Mouse (Mus musculus): ENCODE data around the gene Gm49384. TPM values are rescaled to one million over a fixed set of nuclear protein-coding genes. Genes with fewer than 3 reads are reported as not detected.

Gm49384 gene
- polyA plus RNA-seq (2015; fragmentation: Nextera tagmentation; extraction: Ambion mirVana), result 14.2 and 20.8 TPM in 2 replicates

DNA sequence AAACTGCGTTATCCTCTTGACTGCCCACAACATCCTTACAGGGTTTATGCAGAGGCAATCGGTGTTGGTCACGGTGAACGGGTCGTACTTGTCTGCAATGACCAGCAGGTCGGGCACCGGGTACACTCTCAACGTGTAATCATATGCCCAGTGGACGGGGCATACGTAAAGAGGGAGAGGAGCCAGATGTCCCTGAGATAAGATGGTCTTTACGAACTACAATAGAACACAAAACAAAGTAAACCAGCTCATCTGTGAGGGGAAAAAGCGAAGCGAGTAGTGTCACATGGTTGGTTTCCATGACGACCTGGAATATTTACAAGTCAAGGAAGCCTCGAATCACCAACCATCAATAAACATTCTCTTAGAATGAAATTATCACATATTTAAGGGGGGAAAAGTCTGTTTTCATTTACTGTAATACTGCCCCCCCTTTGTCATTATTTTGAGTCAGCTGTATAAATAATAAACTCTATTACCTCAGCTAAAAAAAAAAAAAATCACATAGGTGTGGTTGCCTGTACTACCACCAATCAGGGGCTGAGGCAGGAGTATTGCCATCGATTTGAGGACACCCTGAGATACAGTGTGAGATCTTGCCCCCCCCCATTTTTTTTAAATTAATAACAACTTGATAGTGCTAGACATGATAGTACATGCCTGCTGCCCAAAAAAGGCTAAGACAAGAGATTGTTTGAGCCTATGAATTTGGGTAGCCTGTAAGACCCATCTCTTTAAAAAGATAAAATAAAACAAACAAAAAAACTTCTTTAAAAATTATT, at the start of gene Gm49384:
Gene Gm49384 (minus strand): TSS at position 216 of the 782 bp plus-strand sequence.
- 85% methylated on average over 16 of the region's 16 CpGs for WGBS
- H3K4me2 ChIP-seq, result no peak within 1 kb of the TSS
- no peaks in the 10 kb centered on the region for H3K9me3 ChIP-seq
- no peak within 1 kb of the TSS for H3K27ac ChIP-seq (replicated peaks)
- no peak within 1 kb of the TSS for H3K4me3 ChIP-seq
- no peak for ATAC-seq (ENCODE audit: extremely low read depth, insufficient number of reproducible peaks, low FRiP score, low TSS enrichment)
- H3K27me3 ChIP-seq (replicated peaks), result no peaks in the 10 kb centered on the region
- peaks cover 77% of the 10 kb centered on the region for H3K36me3 ChIP-seq
- no peak within 1 kb of the TSS for H3K9ac ChIP-seq
- H3K4me1 ChIP-seq, result peaks cover 5% of the 10 kb centered on the region

DNA sequence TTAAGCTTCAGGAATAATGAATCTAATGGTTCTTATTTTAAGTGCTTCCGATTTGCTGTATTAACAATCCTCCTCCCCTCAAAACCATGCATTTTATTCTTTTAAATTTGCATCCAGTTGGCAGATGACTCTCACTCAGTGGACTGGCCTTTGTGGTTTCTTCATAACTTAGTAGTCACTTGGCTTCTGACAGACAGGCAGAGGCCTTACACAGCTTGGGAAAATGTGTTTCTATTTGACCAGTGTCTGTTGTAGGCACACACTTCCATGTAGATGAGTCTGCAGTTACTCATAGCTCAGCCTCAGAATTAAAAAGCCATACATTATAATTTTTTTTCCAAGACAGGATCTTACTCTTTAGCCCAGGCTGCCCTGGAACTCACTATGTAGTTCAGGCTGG, 49.7 kb upstream of the Gm49384 start:
- no peak overlapping the region for H3K4me3 ChIP-seq
- H3K27ac ChIP-seq (replicated peaks), result no peak overlapping the region
- no peaks in the 10 kb centered on the region for H3K27me3 ChIP-seq (replicated peaks)
- H3K4me2 ChIP-seq, result no peak overlapping the region
- H3K9ac ChIP-seq, result no peak overlapping the region
- H3K36me3 ChIP-seq, result peaks cover 4% of the 10 kb centered on the region; the same call in 1 of the 2 replicates
- H3K9me3 ChIP-seq, result no peaks in the 10 kb centered on the region
- WGBS, result 76% methylated on average over 1 of the region's 1 CpGs
- ATAC-seq (ENCODE audit: extremely low read depth, insufficient number of reproducible peaks, low FRiP score, low TSS enrichment), result no peak
- H3K4me1 ChIP-seq, result no peaks in the 10 kb centered on the region

- no peak overlapping the region for H3K4me3 ChIP-seq
- no peaks in the 10 kb centered on the region for H3K27me3 ChIP-seq (replicated peaks)
- no peak for ATAC-seq (ENCODE audit: extremely low read depth, insufficient number of reproducible peaks, low FRiP score, low TSS enrichment)
- no peak overlapping the region for H3K4me2 ChIP-seq
- H3K36me3 ChIP-seq, result 0 out of 2 replicates have a peak, but pooled peaks cover 4% of the 10 kb centered on the region
- 53% methylated on average over 8 of the region's 8 CpGs for WGBS
- no peak overlapping the region for H3K27ac ChIP-seq (replicated peaks)
- no peaks in the 10 kb centered on the region for H3K4me1 ChIP-seq
- H3K9ac ChIP-seq, result no peak overlapping the region
- no peaks in the 10 kb centered on the region for H3K9me3 ChIP-seq
Observed at GRCm38 (mm10) chr12:69250756-69251155, 46.7 kb upstream of the Gm49384 start.

DNA sequence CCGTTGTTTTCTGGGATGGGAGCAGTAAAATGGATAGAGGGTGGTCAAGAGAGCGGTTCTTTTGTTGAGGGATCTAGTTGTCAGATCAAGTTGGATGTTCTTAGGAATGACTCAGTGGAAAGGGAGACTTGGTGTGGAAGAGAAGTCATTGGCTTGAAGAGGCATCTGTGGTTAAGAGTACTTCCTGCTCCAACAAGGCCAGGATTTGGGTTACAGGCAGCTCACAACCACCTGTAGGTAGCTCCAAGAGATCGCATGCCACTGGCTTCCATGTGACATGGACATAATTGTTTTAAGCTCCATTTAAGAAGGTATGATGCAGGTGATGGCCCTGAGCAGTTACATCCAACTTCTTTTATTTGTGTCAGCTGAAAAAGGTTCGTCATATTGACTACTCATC, 45.7 kb upstream of the Gm49384 start:
- no peaks in the 10 kb centered on the region for H3K4me1 ChIP-seq
- no peak for ATAC-seq (ENCODE audit: extremely low read depth, insufficient number of reproducible peaks, low FRiP score, low TSS enrichment)
- WGBS, result 83% methylated on average over 4 of the region's 4 CpGs
- H3K4me2 ChIP-seq, result no peak overlapping the region
- H3K4me3 ChIP-seq, result no peak overlapping the region
- 0 out of 2 replicates have a peak, but pooled peaks cover 4% of the 10 kb centered on the region for H3K36me3 ChIP-seq
- no peaks in the 10 kb centered on the region for H3K9me3 ChIP-seq
- H3K27me3 ChIP-seq (replicated peaks), result no peaks in the 10 kb centered on the region
- H3K27ac ChIP-seq (replicated peaks), result no peak overlapping the region
- no peak overlapping the region for H3K9ac ChIP-seq

GRCm38 (mm10) chr12:69241771-69242431, 37.8 kb upstream of the Gm49384 start:
- Histone ChIP-seq H3K9ac (peak overlapping the region; percentile 91), H3K27ac (replicated peaks) (peak overlapping the region; percentile 84), H3K4me3 (peak overlapping the region; percentile 80), H3K4me1 (peaks cover 15% of the 10 kb centered on the region), H3K4me2 (peak overlapping the region; percentile 77), H3K27me3 (replicated peaks) (no peaks in the 10 kb centered on the region), H3K9me3 (no peaks in the 10 kb centered on the region), H3K36me3 (no peaks in the 10 kb centered on the region)
- ATAC-seq (ENCODE audit: extremely low read depth, insufficient number of reproducible peaks, low FRiP score, low TSS enrichment), result peak; percentile 74
- under 1% methylated on average over 63 of the region's 64 CpGs for WGBS

DNA sequence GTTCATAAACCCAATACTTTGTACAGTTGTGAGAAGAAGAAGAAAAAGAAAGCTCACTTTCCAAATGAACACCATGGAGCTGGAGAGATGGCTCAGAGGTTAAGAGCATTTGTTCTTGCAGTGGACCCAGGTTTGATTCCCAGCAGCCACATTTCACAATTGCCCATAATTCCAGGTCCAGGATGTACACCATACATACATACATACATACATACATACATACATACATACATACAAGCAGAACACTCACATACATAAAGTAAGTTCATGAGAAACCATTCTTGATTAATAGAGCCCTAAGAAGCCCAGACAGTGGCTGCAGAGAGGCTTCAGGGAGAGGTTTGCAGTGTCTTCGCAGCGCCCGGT, 37.3 kb upstream of the Gm49384 start:
- Histone ChIP-seq H3K27ac (replicated peaks) (peak overlapping the region; percentile 84), H3K4me2 (peak overlapping the region; percentile 77), H3K4me3 (peak overlapping the region; percentile 80), H3K27me3 (replicated peaks) (no peaks in the 10 kb centered on the region), H3K4me1 (peaks cover 15% of the 10 kb centered on the region), H3K9ac (peak overlapping the region; percentile 91), H3K36me3 (no peaks in the 10 kb centered on the region), H3K9me3 (no peaks in the 10 kb centered on the region)
- ATAC-seq (ENCODE audit: extremely low read depth, insufficient number of reproducible peaks, low FRiP score, low TSS enrichment), result no peak
- WGBS, result 0% methylated on average over 3 of the region's 3 CpGs

GRCm38 (mm10) chr12:69240876-69241275, 36.8 kb upstream of the Gm49384 start, which contains the start of gene Klhdc1:
Gene Klhdc1 (plus strand): TSS chr12:69241176.
- H3K4me3 ChIP-seq, result peak within 1 kb of the TSS; percentile 80
- peaks cover 15% of the 10 kb centered on the region for H3K4me1 ChIP-seq
- 71% methylated on average over 6 of the region's 6 CpGs for WGBS
- H3K4me2 ChIP-seq, result peak within 1 kb of the TSS; percentile 77
- H3K27ac ChIP-seq (replicated peaks), result peak within 1 kb of the TSS; percentile 84
- H3K36me3 ChIP-seq, result no peaks in the 10 kb centered on the region
- H3K9ac ChIP-seq, result peak within 1 kb of the TSS; percentile 91
- no peaks in the 10 kb centered on the region for H3K27me3 ChIP-seq (replicated peaks)
- ATAC-seq (ENCODE audit: extremely low read depth, insufficient number of reproducible peaks, low FRiP score, low TSS enrichment), result no peak
- no peaks in the 10 kb centered on the region for H3K9me3 ChIP-seq

- no peak overlapping the region for H3K4me2 ChIP-seq
- no peaks in the 10 kb centered on the region for H3K9me3 ChIP-seq
- WGBS, result 30% methylated on average over 3 of the region's 3 CpGs
- H3K36me3 ChIP-seq, result no peaks in the 10 kb centered on the region
- no peak overlapping the region for H3K9ac ChIP-seq
- peaks cover 10% of the 10 kb centered on the region for H3K4me1 ChIP-seq
- ATAC-seq (ENCODE audit: extremely low read depth, insufficient number of reproducible peaks, low FRiP score, low TSS enrichment), result no peak
- H3K27me3 ChIP-seq (replicated peaks), result no peaks in the 10 kb centered on the region
- H3K4me3 ChIP-seq, result no peak overlapping the region
- no peak overlapping the region for H3K27ac ChIP-seq (replicated peaks)
Observed at GRCm38 (mm10) chr12:69238284-69238683, 34.2 kb upstream of the Gm49384 start.

DNA sequence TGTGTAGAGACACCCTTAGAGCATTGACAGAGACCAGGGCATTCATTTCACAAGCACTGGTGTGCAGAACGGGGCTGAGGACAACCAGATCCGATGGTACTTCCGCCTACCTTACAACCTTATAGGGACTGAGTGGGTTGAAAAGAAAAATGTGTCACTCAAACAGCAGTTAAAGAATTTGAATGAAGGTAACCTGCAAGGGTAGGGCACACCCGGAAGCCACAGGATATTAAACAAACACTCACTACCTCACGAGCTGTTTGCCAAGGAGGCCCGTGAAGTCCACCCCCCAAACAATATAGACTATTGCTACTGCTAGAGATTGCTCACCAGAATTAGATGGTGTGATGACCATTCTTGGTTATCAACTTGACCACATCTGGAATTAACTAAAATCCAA, 31.7 kb upstream of the Gm49384 start:
- WGBS, result 82% methylated on average over 6 of the region's 6 CpGs
- H3K36me3 ChIP-seq, result no peaks in the 10 kb centered on the region
- H3K9me3 ChIP-seq, result no peaks in the 10 kb centered on the region
- H3K4me1 ChIP-seq, result peaks cover under 1% of the 10 kb centered on the region; the same call in 1 of the 2 replicates
- no peak overlapping the region for H3K4me3 ChIP-seq
- ATAC-seq (ENCODE audit: extremely low read depth, insufficient number of reproducible peaks, low FRiP score, low TSS enrichment), result no peak
- H3K27ac ChIP-seq (replicated peaks), result no peak overlapping the region
- H3K27me3 ChIP-seq (replicated peaks), result no peaks in the 10 kb centered on the region
- no peak overlapping the region for H3K9ac ChIP-seq
- no peak overlapping the region for H3K4me2 ChIP-seq

DNA sequence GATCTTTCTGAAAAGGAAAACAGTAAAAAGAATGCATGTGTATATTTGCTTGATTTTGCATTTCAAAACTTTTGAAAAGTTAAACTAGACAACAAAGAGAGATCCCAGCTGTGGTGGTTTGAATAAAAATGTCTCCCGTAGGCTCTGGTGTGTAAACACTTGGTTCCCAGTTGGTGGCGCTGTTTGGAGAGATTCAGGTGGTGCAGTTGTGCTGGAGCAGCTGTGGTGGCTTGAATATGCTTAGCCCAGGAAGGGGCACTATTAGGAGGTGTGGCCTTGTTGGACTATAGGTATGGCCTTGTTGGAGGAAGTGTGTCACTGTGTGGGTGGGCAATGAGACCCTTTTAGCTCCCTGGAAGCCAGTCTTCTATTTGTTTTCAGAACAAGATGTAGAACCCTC, 25.2 kb upstream of the Gm49384 start:
- Histone ChIP-seq H3K9me3 (no peaks in the 10 kb centered on the region), H3K27ac (replicated peaks) (no peak overlapping the region), H3K27me3 (replicated peaks) (no peaks in the 10 kb centered on the region), H3K36me3 (peaks cover 16% of the 10 kb centered on the region), H3K4me2 (no peak overlapping the region), H3K9ac (no peak overlapping the region), H3K4me3 (no peak overlapping the region), H3K4me1 (peaks cover 15% of the 10 kb centered on the region)
- ATAC-seq (ENCODE audit: extremely low read depth, insufficient number of reproducible peaks, low FRiP score, low TSS enrichment), result no peak
- 56% methylated on average over 2 of the region's 2 CpGs for WGBS

DNA sequence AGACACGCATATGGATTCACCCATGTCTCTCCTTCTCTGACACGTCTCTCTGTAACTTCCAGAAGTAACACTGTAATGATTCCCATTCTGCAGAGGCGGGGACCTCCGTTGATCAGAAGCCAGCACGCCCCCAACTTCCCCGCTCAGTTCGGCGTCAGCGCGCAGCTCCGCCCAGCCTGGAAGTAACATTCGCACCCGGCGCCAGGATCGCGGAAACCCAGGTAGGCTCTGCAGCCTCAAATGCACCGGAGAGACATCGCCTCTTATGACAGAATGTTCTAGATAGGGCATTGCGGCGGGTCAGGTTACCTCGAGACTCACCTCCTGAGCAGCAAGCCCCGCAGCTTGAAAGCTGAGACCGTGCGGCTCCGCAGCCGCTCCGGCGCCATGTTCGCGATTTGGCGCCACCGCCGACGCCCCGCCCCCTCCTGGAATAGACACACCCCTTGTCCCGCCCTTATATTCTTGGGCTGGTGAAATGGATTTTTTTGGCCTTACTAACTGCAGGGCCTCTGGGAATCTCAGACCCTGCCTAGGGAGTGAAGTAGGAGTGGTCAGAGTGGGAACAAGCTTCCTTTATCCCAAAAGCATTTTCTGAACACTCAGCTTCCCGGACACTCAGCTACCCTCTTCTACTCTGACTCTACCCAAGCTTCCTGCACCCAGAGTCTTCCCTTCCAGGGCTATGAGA, 23.9 kb upstream of the Gm49384 start, which contains the start of gene Pole2:
Gene Pole2 (minus strand): TSS at position 420 of the 691 bp plus-strand sequence.
- Histone ChIP-seq H3K4me1 (peaks cover 15% of the 10 kb centered on the region), H3K27me3 (replicated peaks) (no peaks in the 10 kb centered on the region), H3K4me2 (peak within 1 kb of the TSS; percentile 69), H3K4me3 (peak within 1 kb of the TSS; percentile 66), H3K27ac (replicated peaks) (peak within 1 kb of the TSS; percentile 84), H3K9me3 (no peaks in the 10 kb centered on the region), H3K36me3 (peaks cover 22% of the 10 kb centered on the region), H3K9ac (peak within 1 kb of the TSS; percentile 79)
- under 1% methylated on average over 37 of the region's 37 CpGs for WGBS
- peak; percentile 88 for ATAC-seq (ENCODE audit: extremely low read depth, insufficient number of reproducible peaks, low FRiP score, low TSS enrichment)
